Mouse (Mus musculus): ENCODE data around the gene Arf3.

DNA sequence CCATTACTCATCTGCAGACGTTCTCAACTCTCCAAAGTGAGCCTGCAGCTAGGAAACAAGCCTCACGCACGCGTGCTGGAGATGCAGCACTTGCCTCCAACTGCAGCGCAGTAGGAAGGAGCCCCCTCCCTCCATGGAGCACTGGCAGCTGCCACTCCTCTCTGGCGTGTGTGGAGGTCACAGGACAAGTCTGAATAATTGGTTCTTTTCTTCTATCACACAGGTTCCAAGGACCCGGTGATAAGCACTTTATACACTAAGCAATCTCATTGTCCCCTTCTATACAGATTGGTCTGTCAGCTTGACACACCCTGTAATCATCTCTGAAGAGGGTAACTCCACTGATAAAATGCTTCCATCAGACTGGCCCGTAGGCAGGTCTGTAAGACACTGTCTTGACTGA lies 10.0 kb downstream of the Arf3 start:
- no peak for TF ChIP-seq CTCF (IDR thresholded peaks at IDR 0.05; ENCODE audit: low read depth)
- no peak for TF ChIP-seq EP300 (IDR thresholded peaks at IDR 0.05; ENCODE audit: low read depth)
